In genomic region chr1:36098432-36098831, GRCm38 (mm10) we compare ENCODE assay signal across 24 mouse cellular contexts. TPM values are rescaled to one million over a fixed set of nuclear protein-coding genes. Genes with fewer than 3 reads are reported as not detected.
DNase-seq lines count a peak whose midpoint lies in the region; ATAC-seq and TF ChIP-seq lines count a peak whose summit lies in the region.
"Had no signal": no experiment of that assay in that cellular context is flagged by ENCODE, and none has a peak within 500 bp of the region (broad histone marks: within the 10 kb centered on the region; RNA-seq: fewer than 3 reads in every experiment).

No protein-coding gene starts in this region.

- no peak for TF ChIP-seq RAD21 in CH12.LX (IDR thresholded peaks at IDR 0.05; ENCODE audit: low read depth, low read length)

- dilution Hi-C loops in CH12.LX (cut with MboI; ENCODE audit: extremely low pct_ligation_motif_present, extremely low pct_unique_long_range_greater_than_20kb, low sequenced_read_pairs), result no loop called here

- WGBS in heart, embryonic 11.5 days (ENCODE audit: insufficient replicate concordance), result 62% methylated on average over 4 of the region's 4 CpGs
- 84% methylated on average over 4 of the region's 4 CpGs for WGBS in liver, embryonic 15.5 days (ENCODE audit: insufficient replicate concordance)

- peaks cover 16% of the 10 kb centered on the region for H3K36me3 ChIP-seq in heart, embryonic 11.5 days (ENCODE audit: control insufficient read depth, insufficient read depth, low read length)
- H3K36me3 ChIP-seq in CH12.LX (replicated peaks in 1 of 2; ENCODE audit: control insufficient read depth in 1 of 2, insufficient read depth in 1 of 2, low read length in 1 of 2), result peaks cover 22 to 72% of the 10 kb centered on the region in 2 experiments
- H3K36me3 ChIP-seq in liver, embryonic 15.5 days (replicated peaks), result peaks cover 91% of the 10 kb centered on the region

- no peak for ATAC-seq in heart, embryonic 11.5 days (replicated peaks; ENCODE audit: insufficient number of reproducible peaks, low FRiP score, low TSS enrichment)
- ATAC-seq in liver, embryonic 15.5 days (ENCODE audit: insufficient read depth), result no peak
- ATAC-seq: forebrain, embryonic 14.5 days; intestine, embryonic 15.5 days; midbrain, embryonic 15.5 days; Patski had no signal

- intact Hi-C loops in heart, postnatal 14 days (cut with DNase I), result no loop called here
- intact Hi-C loops in left cerebral cortex, postnatal 4 days (cut with DNase I), result no loop called here

- no peak overlapping the region for H3K4me3 ChIP-seq in heart, embryonic 11.5 days (ENCODE audit: low read depth, low read length)
- no peak overlapping the region for H3K4me3 ChIP-seq in CH12.LX (replicated peaks in 1 of 3; ENCODE audit: low read depth in 2 of 3, low read length in 2 of 3, poor library complexity in 1 of 3)
- no peak overlapping the region for H3K4me3 ChIP-seq in liver, embryonic 15.5 days (replicated peaks)
- H3K4me3 ChIP-seq: embryonic facial prominence, embryonic 12.5 days; erythroblast, embryonic 14.5 days; hindbrain, embryonic 15.5 days; intestine, embryonic 15.5 days; kidney, embryonic 15.5 days; left cerebral cortex, adult 2 months; limb, embryonic 10.5 days; midbrain, embryonic 15.5 days; neural tube, embryonic 15.5 days had no signal

- no peak for TF ChIP-seq POLR2A in CH12.LX (IDR thresholded peaks at IDR 0.05; ENCODE audit: low read depth, low read length)

- DNase-seq in heart, postnatal 14 days, result no peak
- no peak for DNase-seq in CH12.LX (ENCODE audit: extremely low read depth)
- DNase-seq in NIH3T3 (ENCODE audit: low read depth), result peak; percentile 36
- DNase-seq in left cerebral cortex, postnatal 4 days, result no peak
- DNase-seq in cerebellum, adult 11 months, result no peak
- DNase-seq: adrenal gland, postnatal 10 days; cerebellum, postnatal 10 days; kidney, postnatal 4 days; layer of hippocampus, adult 9-11 months; lung, adult 2 months; thymus, adult 2 months had no signal

- peak overlapping the region; percentile 36; the same call in 1 of the 2 replicates for H3K27ac ChIP-seq in heart, embryonic 11.5 days (ENCODE audit: low read depth, low read length)
- peak overlapping the region; percentile 21; the same call in 1 of the 2 replicates for H3K27ac ChIP-seq in CH12.LX (ENCODE audit: insufficient read depth, low read depth)
- peak overlapping the region; percentile 97 for H3K27ac ChIP-seq in liver, embryonic 15.5 days (replicated peaks)
- H3K27ac ChIP-seq: embryonic facial prominence, embryonic 12.5 days; hindbrain, embryonic 15.5 days; intestine, embryonic 15.5 days; left cerebral cortex, adult 2 months; limb, embryonic 10.5 days; midbrain, embryonic 15.5 days; neural tube, embryonic 15.5 days had no signal

- TF ChIP-seq CTCF in CH12.LX (conservative IDR thresholded peaks at IDR 0.05 in 1 of 2, IDR thresholded peaks at IDR 0.05 in 1 of 2; ENCODE audit: low read depth in 2 of 2, low read length in 2 of 2), result no peak

- H3K79me2 ChIP-seq in CH12.LX (replicated peaks; ENCODE audit: control insufficient read depth, extremely low read depth, insufficient read depth, poor library complexity, severe bottlenecking), result no peaks in the 10 kb centered on the region

- H3K4me2 ChIP-seq in heart, embryonic 11.5 days, result no peak overlapping the region
- no peak overlapping the region for H3K4me2 ChIP-seq in CH12.LX (ENCODE audit: insufficient read depth, low read depth, poor library complexity, severe bottlenecking)
- no peak overlapping the region for H3K4me2 ChIP-seq in liver, embryonic 15.5 days
- H3K4me2 ChIP-seq: embryonic facial prominence, embryonic 12.5 days; hindbrain, embryonic 15.5 days; intestine, embryonic 15.5 days; kidney, embryonic 15.5 days; midbrain, embryonic 15.5 days; neural tube, embryonic 15.5 days had no signal

- TF ChIP-seq EP300 in CH12.LX (IDR thresholded peaks at IDR 0.05; ENCODE audit: low read length), result no peak

- no peak overlapping the region for H3K9ac ChIP-seq in heart, embryonic 11.5 days (ENCODE audit: low read depth, low read length)
- no peak overlapping the region for H3K9ac ChIP-seq in CH12.LX (ENCODE audit: insufficient read depth, low read depth)
- H3K9ac ChIP-seq in liver, embryonic 15.5 days, result 0 out of 2 replicates have a peak overlapping the region, but pooled peaks have one; percentile 10
- H3K9ac ChIP-seq: embryonic facial prominence, embryonic 12.5 days; hindbrain, embryonic 15.5 days; intestine, embryonic 15.5 days; kidney, embryonic 15.5 days; midbrain, embryonic 15.5 days; neural tube, embryonic 15.5 days had no signal

- in situ Hi-C loops in CH12.LX (cut with MboI; ENCODE audit: low pct_ligation_motif_present, low pct_unique_long_range_greater_than_20kb, low sequenced_read_pairs), result no loop called here

- peaks cover 27% of the 10 kb centered on the region for H3K4me1 ChIP-seq in heart, embryonic 11.5 days (ENCODE audit: control insufficient read depth, insufficient read depth, low read length)
- H3K4me1 ChIP-seq in CH12.LX (ENCODE audit: control insufficient read depth in 1 of 2, insufficient read depth in 2 of 2), result peaks cover 36 to 47% of the 10 kb centered on the region in 2 experiments
- peaks cover 82% of the 10 kb centered on the region for H3K4me1 ChIP-seq in liver, embryonic 15.5 days (replicated peaks)
- H3K4me1 ChIP-seq: embryonic facial prominence, embryonic 12.5 days; limb, embryonic 10.5 days; midbrain, embryonic 15.5 days had no signal

- no peaks in the 10 kb centered on the region for H3K27me3 ChIP-seq in heart, embryonic 11.5 days (ENCODE audit: control insufficient read depth, insufficient read depth, low read length)
- no peaks in the 10 kb centered on the region for H3K27me3 ChIP-seq in CH12.LX (replicated peaks)
- H3K27me3 ChIP-seq in liver, embryonic 15.5 days, result no peaks in the 10 kb centered on the region
- H3K27me3 ChIP-seq: embryonic facial prominence, embryonic 12.5 days; hindbrain, embryonic 15.5 days; intestine, embryonic 15.5 days; kidney, embryonic 15.5 days; midbrain, embryonic 15.5 days; neural tube, embryonic 15.5 days; Patski had no signal

- H3K9me3 ChIP-seq in heart, embryonic 11.5 days (replicated peaks; ENCODE audit: control insufficient read depth, low read length), result no peaks in the 10 kb centered on the region
- no peaks in the 10 kb centered on the region for H3K9me3 ChIP-seq in CH12.LX (replicated peaks; ENCODE audit: low read length)
- no peaks in the 10 kb centered on the region for H3K9me3 ChIP-seq in liver, embryonic 15.5 days (replicated peaks)
- H3K9me3 ChIP-seq: embryonic facial prominence, embryonic 12.5 days; hindbrain, embryonic 15.5 days; intestine, embryonic 15.5 days; kidney, embryonic 15.5 days; limb, embryonic 10.5 days; midbrain, embryonic 15.5 days; neural tube, embryonic 15.5 days had no signal

TF ChIP-seq in CH12.LX, 34 proteins besides CTCF, POLR2A, EP300 and RAD21 (continues in another document):
- TF ChIP-seq KAT2A (IDR thresholded peaks at IDR 0.05; ENCODE audit: insufficient replicate concordance, low read length) (no peak), RCOR1 (conservative IDR thresholded peaks at IDR 0.05; ENCODE audit: low read depth, low read length) (no peak), MAFK (IDR thresholded peaks at IDR 0.05; ENCODE audit: insufficient replicate concordance, low read length) (peak; percentile 45; the same call in 1 of the 2 replicates), SIN3A (IDR thresholded peaks at IDR 0.05; ENCODE audit: low read length) (no peak), USF1 (IDR thresholded peaks at IDR 0.05; ENCODE audit: low read depth, low read length) (no peak), USF2 (conservative IDR thresholded peaks at IDR 0.05; ENCODE audit: low read depth, low read length) (no peak), GABPA (IDR thresholded peaks at IDR 0.05; ENCODE audit: insufficient replicate concordance, low read depth, low read length) (no peak), TCF12 (IDR thresholded peaks at IDR 0.05; ENCODE audit: low read depth, low read length) (no peak), ETS1 (conservative IDR thresholded peaks at IDR 0.05; ENCODE audit: low read depth, low read length) (peak; percentile 64), ZNF384 (IDR thresholded peaks at IDR 0.05; ENCODE audit: low read depth, low read length) (no peak), BHLHE40 (IDR thresholded peaks at IDR 0.05; ENCODE audit: low read depth, low read length) (peak; percentile 74), MYC (IDR thresholded peaks at IDR 0.05; ENCODE audit: low read depth, low read length) (no peak), E2F4 (IDR thresholded peaks at IDR 0.05; ENCODE audit: insufficient replicate concordance, low read depth, low read length) (no peak), PAX5 (IDR thresholded peaks at IDR 0.05; ENCODE audit: low read length) (no peak), JUND (conservative IDR thresholded peaks at IDR 0.05; ENCODE audit: low read depth, low read length) (no peak), ZKSCAN1 (IDR thresholded peaks at IDR 0.05; ENCODE audit: borderline replicate concordance, low read depth, low read length) (no peak), HCFC1 (IDR thresholded peaks at IDR 0.05; ENCODE audit: low read depth, low read length) (no peak), POLR2AphosphoS2 (IDR thresholded peaks at IDR 0.05; ENCODE audit: low read depth, low read length) (no peak), CHD2 (IDR thresholded peaks at IDR 0.05; ENCODE audit: low read length) (no peak), MXI1 (IDR thresholded peaks at IDR 0.05; ENCODE audit: low read depth, low read length) (no peak), MAX (IDR thresholded peaks at IDR 0.05; ENCODE audit: low read length) (no peak), MEF2A (IDR thresholded peaks at IDR 0.05; ENCODE audit: borderline replicate concordance, low read depth, low read length) (peak; percentile 97), ELF1 (IDR thresholded peaks at IDR 0.05; ENCODE audit: low read depth, low read length) (no peak), JUN (IDR thresholded peaks at IDR 0.05; ENCODE audit: insufficient read depth, low read depth, low read length) (no peak), SMC3 (IDR thresholded peaks at IDR 0.05; ENCODE audit: low read depth, low read length) (no peak), TBP (conservative IDR thresholded peaks at IDR 0.05; ENCODE audit: low read depth, low read length) (no peak), NELFE (IDR thresholded peaks at IDR 0.05; ENCODE audit: low read depth, low read length) (no peak), UBTF (IDR thresholded peaks at IDR 0.05; ENCODE audit: low read depth, low read length) (no peak), NRF1 (IDR thresholded peaks at IDR 0.05; ENCODE audit: low read depth, low read length) (no peak)

RNA-seq across cellular contexts. Expression of gene Hs6st1, which starts 30.2 kb away (rescaled TPM):
- polyA plus RNA-seq in heart, embryonic 11.5 days (2014; fragmentation: Nextera tagmentation; extraction: Ambion mirVana), result 10.2 and 12.6 TPM in 2 replicates
- total RNA-seq in heart, postnatal 14 days (2021), result 10 to 100 TPM; 24.8 to 26.4 TPM
- 14.0 and 17.7 TPM in 2 replicates for total RNA-seq in CH12.LX (2012; rRNA removed)
- 8.2 and 9.1 TPM in 2 replicates for total RNA-seq in CH12.LX (2014; rRNA removed)
- polyA plus RNA-seq in CH12.LX (2012; ENCODE audit: insufficient read length, low read depth), result 18.1 and 18.6 TPM in 2 replicates
- 13.2 and 17.4 TPM in 2 replicates for polyA plus RNA-seq in liver, embryonic 15.5 days (2015; fragmentation: Nextera tagmentation; extraction: Ambion mirVana)
- 10 to 100 TPM; 88.1 to 90.1 TPM for total RNA-seq in left cerebral cortex, postnatal 4 days (2021)

Comparison
In these comparisons a context has a peak if more than half of its experiments do, and no peak if none do; other contexts are left out.
1. H3K27ac ChIP-seq: peak in every context shown above with its lines; median percentile 97 in liver, embryonic 15.5 days; 36 in heart, embryonic 11.5 days; 21 in CH12.LX.